Mouse (Mus musculus): ENCODE measurements at regions not wholly inside any gene's neighbourhood (a gene's known extent, or its start where the extent isn't known, plus 50 kb on each side); places are given as distances from the start of the nearest gene placed in this dataset.
"Not testable (repeated sequence)": the region's sequence is repeated elsewhere in the genome, so short reads cannot be mapped to it uniquely, and the experiment has no call there.

- in situ Hi-C loops (cut with MboI, MseI): no loop called here
Observed at GRCm38 (mm10) chr1:35862661-35863060, 205.5 kb upstream of the Hs6st1 start.

GRCm38 (mm10) chr1:35864246-35864645 is 204.0 kb upstream of the Hs6st1 start:
- in situ Hi-C loops (cut with MboI, MseI): no loop called here

GRCm38 (mm10) chr1:35865263-35865662 is 202.9 kb upstream of the Hs6st1 start:
- in situ Hi-C loops (cut with MboI, MseI): no loop called here

GRCm38 (mm10) chr1:35866643-35867042 is 201.6 kb upstream of the Hs6st1 start:
- in situ Hi-C loops (cut with MboI, MseI): no loop called here

GRCm38 (mm10) chr1:35869381-35870143 is 198.6 kb upstream of the Hs6st1 start:
- in situ Hi-C loops (cut with MboI, MseI): no loop called here

GRCm38 (mm10) chr1:35870144-35870827 is 197.9 kb upstream of the Hs6st1 start:
- in situ Hi-C loops (cut with MboI, MseI): no loop called here

- in situ Hi-C loops (cut with MboI, MseI): no loop called here
Observed at GRCm38 (mm10) chr1:35873038-35873437, 195.2 kb upstream of the Hs6st1 start.

GRCm38 (mm10) chr1:35875210-35875811 is 192.9 kb upstream of the Hs6st1 start:
- in situ Hi-C loops (cut with MboI, MseI): no loop called here

GRCm38 (mm10) chr1:35878426-35878825 is 189.8 kb upstream of the Hs6st1 start:
- in situ Hi-C loops (cut with MboI, MseI): no loop called here

GRCm38 (mm10) chr1:35879388-35880093 is 188.7 kb upstream of the Hs6st1 start:
- in situ Hi-C loops (cut with MboI, MseI): no loop called here

- in situ Hi-C loops (cut with MboI, MseI): no loop called here
Observed at GRCm38 (mm10) chr1:35880562-35881265, 187.5 kb upstream of the Hs6st1 start.

- in situ Hi-C loops (cut with MboI, MseI): no loop called here
Observed at GRCm38 (mm10) chr1:35881521-35881920, 186.7 kb upstream of the Hs6st1 start.

GRCm38 (mm10) chr1:35882101-35882500 is 186.1 kb upstream of the Hs6st1 start:
- in situ Hi-C loops (cut with MboI, MseI): no loop called here

GRCm38 (mm10) chr1:35889731-35890499 is 178.3 kb upstream of the Hs6st1 start:
- in situ Hi-C loops (cut with MboI, MseI): no loop called here

- in situ Hi-C loops (cut with MboI, MseI): no loop called here
Observed at GRCm38 (mm10) chr1:35890500-35890900, 177.7 kb upstream of the Hs6st1 start.

GRCm38 (mm10) chr1:35899536-35899935 is 168.7 kb upstream of the Hs6st1 start:
- in situ Hi-C loops (cut with MboI, MseI): no loop called here

- in situ Hi-C loops (cut with MboI, MseI): no loop called here
Observed at GRCm38 (mm10) chr1:35904001-35904547, 164.1 kb upstream of the Hs6st1 start.

- in situ Hi-C loops (cut with MboI, MseI): no loop called here
Observed at GRCm38 (mm10) chr1:35913551-35913950, 154.6 kb upstream of the Hs6st1 start.

GRCm38 (mm10) chr1:35914175-35914574 is 154.0 kb upstream of the Hs6st1 start:
- in situ Hi-C loops (cut with MboI, MseI): not testable (repeated sequence)

GRCm38 (mm10) chr1:35915526-35915925 is 152.7 kb upstream of the Hs6st1 start:
- in situ Hi-C loops (cut with MboI, MseI): no loop called here

Measured in T-helper 1 cell (primary cell).